Comparison of ENCODE assay signal across 14 mouse cellular contexts in the genomic region with DNA sequence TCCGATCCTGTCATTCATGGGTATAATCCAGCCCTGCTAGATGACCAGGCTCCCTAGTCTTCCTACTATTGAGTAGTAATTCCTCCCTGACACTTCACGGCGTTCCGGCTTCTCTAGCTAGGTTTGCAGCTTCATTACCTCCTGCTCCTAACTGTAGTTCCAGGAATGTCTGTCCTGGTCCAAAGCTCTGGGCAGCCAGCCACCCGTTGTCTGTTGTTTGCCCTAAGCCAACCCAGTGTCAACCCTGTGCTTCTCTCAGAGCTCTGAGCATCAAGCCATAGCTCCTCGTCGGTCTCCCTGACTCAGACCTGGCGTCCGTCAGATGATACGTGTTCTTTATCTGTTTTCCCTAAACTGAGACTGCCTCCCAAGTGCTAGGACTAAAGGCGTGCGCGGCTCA.
DNase-seq lines count a peak whose midpoint lies in the region; ATAC-seq and TF ChIP-seq lines count a peak whose summit lies in the region.
"Had no signal": no experiment of that assay in that cellular context is flagged by ENCODE, and none has a peak within 500 bp of the region (broad histone marks: within the 10 kb centered on the region; RNA-seq: fewer than 3 reads in every experiment).

No protein-coding gene starts in this region.

- no peaks in the 10 kb centered on the region for H3K4me1 ChIP-seq in midbrain, postnatal 0 days (ENCODE audit: insufficient read depth, low read length)
- peaks cover 2% of the 10 kb centered on the region; the same call in 1 of the 2 replicates for H3K4me1 ChIP-seq in midbrain, embryonic 11.5 days (ENCODE audit: control insufficient read depth, insufficient read depth, low read length)
- H3K4me1 ChIP-seq in heart, embryonic 14.5 days (ENCODE audit: control insufficient read depth in 2 of 2, insufficient read depth in 2 of 2, low read length in 2 of 2): peaks cover 5 to 10% of the 10 kb centered on the region in 2 experiments; a peak in 3 of 4 replicates
- H3K4me1 ChIP-seq in thymus, adult 2 months (replicated peaks; ENCODE audit: control insufficient read depth, insufficient read depth, low read length): no peaks in the 10 kb centered on the region
- H3K4me1 ChIP-seq: hindbrain, embryonic 12.5 days; liver, embryonic 12.5 days had no signal

- no peak overlapping the region for H3K9ac ChIP-seq in midbrain, postnatal 0 days (replicated peaks; ENCODE audit: low read length, poor library complexity, severe bottlenecking)
- no peak overlapping the region for H3K9ac ChIP-seq in midbrain, embryonic 11.5 days (ENCODE audit: low read length)
- H3K9ac ChIP-seq in heart, embryonic 14.5 days (ENCODE audit: low read length): no peak overlapping the region
- H3K9ac ChIP-seq: embryonic facial prominence, embryonic 12.5 days; hindbrain, embryonic 12.5 days; liver, embryonic 12.5 days; midbrain, embryonic 15.5 days had no signal

- H3K36me3 ChIP-seq in midbrain, postnatal 0 days (ENCODE audit: insufficient read depth, low read length): no peaks in the 10 kb centered on the region
- no peaks in the 10 kb centered on the region for H3K36me3 ChIP-seq in midbrain, embryonic 11.5 days (ENCODE audit: control insufficient read depth, insufficient read depth, low read length)
- H3K36me3 ChIP-seq in heart, embryonic 14.5 days (ENCODE audit: control insufficient read depth, insufficient read depth, low read length): no peaks in the 10 kb centered on the region
- H3K36me3 ChIP-seq in thymus, adult 2 months (ENCODE audit: control insufficient read depth, insufficient read depth, low read length): no peaks in the 10 kb centered on the region
- H3K36me3 ChIP-seq: embryonic facial prominence, embryonic 12.5 days; hindbrain, embryonic 12.5 days; liver, embryonic 12.5 days; midbrain, embryonic 15.5 days had no signal

- intact Hi-C loops in gastrocnemius, postnatal 14 days (cut with DNase I; ENCODE audit: low total_unique reads): no loop called here

- no peak overlapping the region for H3K4me3 ChIP-seq in midbrain, postnatal 0 days (ENCODE audit: low read depth, low read length)
- H3K4me3 ChIP-seq in midbrain, embryonic 11.5 days (ENCODE audit: low read depth, low read length): no peak overlapping the region
- H3K4me3 ChIP-seq in heart, embryonic 14.5 days (ENCODE audit: control insufficient read depth in 1 of 2, insufficient read depth in 1 of 2, low read depth in 1 of 2, low read length in 2 of 2): no peak overlapping the region
- no peak overlapping the region for H3K4me3 ChIP-seq in thymus, adult 2 months (ENCODE audit: control insufficient read depth, insufficient read depth, low read length)
- H3K4me3 ChIP-seq: embryonic facial prominence, embryonic 12.5 days; hindbrain, embryonic 12.5 days; liver, embryonic 12.5 days; midbrain, embryonic 15.5 days had no signal

- no peaks in the 10 kb centered on the region for H3K27me3 ChIP-seq in midbrain, postnatal 0 days (ENCODE audit: insufficient read depth, low read length)
- no peaks in the 10 kb centered on the region for H3K27me3 ChIP-seq in midbrain, embryonic 11.5 days (ENCODE audit: control insufficient read depth, insufficient read depth, low read length)
- H3K27me3 ChIP-seq in heart, embryonic 14.5 days (ENCODE audit: control insufficient read depth, insufficient read depth, low read length): no peaks in the 10 kb centered on the region
- H3K27me3 ChIP-seq in thymus, adult 2 months (ENCODE audit: control insufficient read depth, insufficient read depth, low read length): no peaks in the 10 kb centered on the region
- H3K27me3 ChIP-seq: embryonic facial prominence, embryonic 12.5 days; hindbrain, embryonic 12.5 days; liver, embryonic 12.5 days; midbrain, embryonic 15.5 days had no signal

- no peak for ATAC-seq in midbrain, postnatal 0 days (ENCODE audit: low FRiP score)
- ATAC-seq in midbrain, embryonic 11.5 days (ENCODE audit: low FRiP score): no peak
- peak; percentile 50; the same call in 1 of the 2 replicates for ATAC-seq in heart, embryonic 14.5 days (ENCODE audit: insufficient number of reproducible peaks, insufficient read depth, low FRiP score, low read depth)
- ATAC-seq: forebrain, embryonic 14.5 days; liver, embryonic 12.5 days; midbrain, embryonic 15.5 days had no signal

- H3K9me3 ChIP-seq in midbrain, postnatal 0 days (ENCODE audit: low read length): no peaks in the 10 kb centered on the region
- H3K9me3 ChIP-seq in midbrain, embryonic 11.5 days (ENCODE audit: control insufficient read depth, low read length): no peaks in the 10 kb centered on the region
- no peaks in the 10 kb centered on the region for H3K9me3 ChIP-seq in heart, embryonic 14.5 days (ENCODE audit: control insufficient read depth, low read length)
- H3K9me3 ChIP-seq: embryonic facial prominence, embryonic 12.5 days; hindbrain, embryonic 12.5 days; liver, embryonic 12.5 days; midbrain, embryonic 15.5 days had no signal

- H3K4me2 ChIP-seq in midbrain, postnatal 0 days (ENCODE audit: low read depth, low read length, poor library complexity, severe bottlenecking): no peak overlapping the region
- no peak overlapping the region for H3K4me2 ChIP-seq in midbrain, embryonic 11.5 days
- no peak overlapping the region for H3K4me2 ChIP-seq in heart, embryonic 14.5 days (ENCODE audit: low read length)
- H3K4me2 ChIP-seq: embryonic facial prominence, embryonic 12.5 days; hindbrain, embryonic 12.5 days; liver, embryonic 12.5 days; midbrain, embryonic 15.5 days had no signal

- no peak overlapping the region for H3K27ac ChIP-seq in midbrain, postnatal 0 days (ENCODE audit: low read depth, low read length)
- no peak overlapping the region for H3K27ac ChIP-seq in midbrain, embryonic 11.5 days (ENCODE audit: low read depth, low read length)
- H3K27ac ChIP-seq in heart, embryonic 14.5 days (replicated peaks in 1 of 2; ENCODE audit: control insufficient read depth in 1 of 2, insufficient read depth in 1 of 2, low read depth in 2 of 2, low read length in 2 of 2): peak overlapping the region in 1 of 2 experiments; percentile 39; a peak in 1 of 4 replicates
- no peak overlapping the region for H3K27ac ChIP-seq in thymus, adult 2 months (ENCODE audit: control insufficient read depth, insufficient read depth, low read length)
- H3K27ac ChIP-seq: embryonic facial prominence, embryonic 12.5 days; hindbrain, embryonic 12.5 days; kidney, postnatal 0 days; liver, embryonic 12.5 days; midbrain, embryonic 15.5 days had no signal

- DNase-seq in gastrocnemius, postnatal 14 days: peak; percentile 32
- DNase-seq in gastrocnemius, adult 8-10 months (ENCODE audit: low spot score in 2 of 2): no peak
- DNase-seq in midbrain, postnatal 0 days (ENCODE audit: low spot score): peak; percentile 12
- DNase-seq in midbrain, embryonic 11.5 days (ENCODE audit: low spot score, missing footprints): no peak
- DNase-seq in lung, postnatal 25 days (ENCODE audit: low spot score): no peak
- no peak for DNase-seq in layer of hippocampus, postnatal 14 days (ENCODE audit: low spot score in 2 of 2)
- DNase-seq in thymus, adult 2 months: no peak

- no peak for TF ChIP-seq POLR2A in thymus, adult 2 months (IDR thresholded peaks at IDR 0.05; ENCODE audit: control insufficient read depth, extremely low read depth, insufficient read depth, low read length, poor library complexity)

- TF ChIP-seq CTCF in midbrain, postnatal 0 days (IDR thresholded peaks at IDR 0.05): no peak
- TF ChIP-seq CTCF in thymus, adult 2 months (IDR thresholded peaks at IDR 0.05; ENCODE audit: borderline replicate concordance, control insufficient read depth, extremely low read depth, insufficient read depth, low read length, poor library complexity): no peak

- 92% methylated on average over 13 of the region's 13 CpGs for WGBS in midbrain, postnatal 0 days
- 93% methylated on average over 13 of the region's 13 CpGs for WGBS in midbrain, embryonic 11.5 days
- WGBS in heart, embryonic 14.5 days: 67% methylated on average over 13 of the region's 13 CpGs
- WGBS in thymus, adult 2 months: 96% methylated on average over 13 of the region's 13 CpGs

Comparison
In these comparisons a context has a peak if more than half of its experiments do, and no peak if none do; other contexts are left out.
1. DNase-seq: peak in gastrocnemius, postnatal 14 days (single experiment) and midbrain, postnatal 0 days (single experiment); none in gastrocnemius, adult 8-10 months (0 of 2), midbrain, embryonic 11.5 days (single experiment), lung, postnatal 25 days (single experiment), layer of hippocampus, postnatal 14 days (0 of 2) and thymus, adult 2 months (single experiment).